Mouse (Mus musculus) megakaryocyte, embryonic 14.5 days (primary cell): Measurements from ENCODE around the gene Zap70. TPM values are rescaled to one million over a fixed set of nuclear protein-coding genes. Genes with fewer than 3 reads are reported as not detected.

Experiments
- H3K27me3 ChIP-seq: replicated peaks from 2 replicates; pipeline ENCODE3; 2012; ENCODE audit warnings: inconsistent platforms
- H3K36me3 ChIP-seq: replicated peaks from 2 replicates; pipeline ENCODE3; 2012; ENCODE audit warnings: low read length, inconsistent platforms, mixed read lengths
- H3K4me1 ChIP-seq: 2 replicates; pipeline ENCODE4 v1.6.1; 2012; ENCODE audit warnings: inconsistent platforms
- H3K4me3 ChIP-seq: replicated peaks from 2 replicates; pipeline ENCODE3; 2012; ENCODE audit warnings: moderate library complexity, mild to moderate bottlenecking, inconsistent platforms
- H3K9me3 ChIP-seq: 2 replicates; pipeline ENCODE4 v1.6.1; 2012; ENCODE audit warnings: inconsistent platforms
- FLI1 ChIP-seq: IDR thresholded peaks from 2 replicates; pipeline ENCODE4 v1.6.1; 2012; ENCODE audit warnings: low read length, inconsistent platforms, mixed read lengths
- GATA1 ChIP-seq: IDR thresholded peaks from 3 replicates; pipeline ENCODE4 v1.6.1; 2012; ENCODE audit warnings: mixed read lengths, low read length, inconsistent platforms, borderline replicate concordance
- polyA plus RNA-seq: library from polyadenylated mRNA; stranded (reverse); fragments of >175 nt; gene quantifications from 2 replicates; pipeline ENCODE4 v1.2.3, GENCODE M21; 2012; ENCODE audit warnings: low replicate concordance; ENCODE audit not compliant: insufficient read depth

Gene Zap70
- polyA plus RNA-seq, 1 experiment, result not detected

GRCm38 (mm10) chr1:36746452-36746851 is 15.1 kb upstream of the Zap70 start:
- H3K27me3 ChIP-seq, result peaks cover 52% of the 10 kb centered on the region
- H3K36me3 ChIP-seq, result no peaks in the 10 kb centered on the region
- no peak overlapping the region for H3K4me3 ChIP-seq
- H3K4me1 ChIP-seq, result peaks cover 7% of the 10 kb centered on the region
- TF ChIP-seq FLI1, result no peak
- TF ChIP-seq GATA1, result no peak
- H3K9me3 ChIP-seq, result peaks cover 9% of the 10 kb centered on the region; the same call in 1 of the 2 replicates

GRCm38 (mm10) chr1:36753932-36754675 is 7.5 kb upstream of the Zap70 start:
- Histone ChIP-seq H3K4me3 (no peak overlapping the region), H3K27me3 (peaks cover 58% of the 10 kb centered on the region), H3K36me3 (no peaks in the 10 kb centered on the region), H3K9me3 (peaks cover under 1% of the 10 kb centered on the region; the same call in 1 of the 2 replicates), H3K4me1 (peaks cover 14% of the 10 kb centered on the region)
- no peak for TF ChIP-seq GATA1
- TF ChIP-seq FLI1, result no peak

- Histone ChIP-seq H3K36me3 (no peaks in the 10 kb centered on the region), H3K9me3 (no peaks in the 10 kb centered on the region), H3K4me1 (peaks cover 22% of the 10 kb centered on the region), H3K27me3 (peaks cover 75% of the 10 kb centered on the region), H3K4me3 (no peak overlapping the region)
- TF ChIP-seq GATA1 (no peak), FLI1 (no peak)
These were observed 3.0 kb upstream of the Zap70 start for GRCm38 (mm10) chr1:36758553-36758952.

GRCm38 (mm10) chr1:36759076-36759475 is 2.5 kb upstream of the Zap70 start:
- peaks cover 17% of the 10 kb centered on the region for H3K4me1 ChIP-seq
- H3K4me3 ChIP-seq, result no peak overlapping the region
- H3K9me3 ChIP-seq, result no peaks in the 10 kb centered on the region
- TF ChIP-seq GATA1, result no peak
- TF ChIP-seq FLI1, result no peak
- H3K27me3 ChIP-seq, result peaks cover 75% of the 10 kb centered on the region
- no peaks in the 10 kb centered on the region for H3K36me3 ChIP-seq

- no peaks in the 10 kb centered on the region for H3K36me3 ChIP-seq
- no peak for TF ChIP-seq GATA1
- no peak for TF ChIP-seq FLI1
- H3K27me3 ChIP-seq, result peaks cover 71% of the 10 kb centered on the region
- peaks cover 23% of the 10 kb centered on the region for H3K4me1 ChIP-seq
- H3K4me3 ChIP-seq, result no peak overlapping the region
- H3K9me3 ChIP-seq, result no peaks in the 10 kb centered on the region
These were observed 1.2 kb upstream of the Zap70 start for GRCm38 (mm10) chr1:36760401-36760800.

GRCm38 (mm10) chr1:36761061-36761460 is 537 bp upstream of the Zap70 start:
- peaks cover 70% of the 10 kb centered on the region for H3K27me3 ChIP-seq
- TF ChIP-seq FLI1 (no peak), GATA1 (no peak)
- H3K4me3 ChIP-seq, result no peak overlapping the region
- no peaks in the 10 kb centered on the region for H3K9me3 ChIP-seq
- H3K36me3 ChIP-seq, result no peaks in the 10 kb centered on the region
- H3K4me1 ChIP-seq, result peaks cover 30% of the 10 kb centered on the region

- TF ChIP-seq GATA1 (no peak), FLI1 (no peak)
These were observed 5.0 kb downstream of the Zap70 start for GRCm38 (mm10) chr1:36766431-36767205.

GRCm38 (mm10) chr1:36767321-36767720 is 5.7 kb downstream of the Zap70 start:
- TF ChIP-seq FLI1 (no peak), GATA1 (no peak)
- H3K4me1 ChIP-seq, result peaks cover 39% of the 10 kb centered on the region
- H3K9me3 ChIP-seq, result peaks cover 7% of the 10 kb centered on the region; the same call in 1 of the 2 replicates
- H3K27me3 ChIP-seq, result peaks cover 60% of the 10 kb centered on the region
- no peak overlapping the region for H3K4me3 ChIP-seq
- H3K36me3 ChIP-seq, result no peaks in the 10 kb centered on the region

More at GRCm38 (mm10) chr1:36766431-36767205, 5.0 kb downstream of the Zap70 start:
- peaks cover 39% of the 10 kb centered on the region for H3K4me1 ChIP-seq
- no peak overlapping the region for H3K4me3 ChIP-seq
- no peaks in the 10 kb centered on the region for H3K36me3 ChIP-seq
- H3K9me3 ChIP-seq, result peaks cover 7% of the 10 kb centered on the region; the same call in 1 of the 2 replicates
- peaks cover 61% of the 10 kb centered on the region for H3K27me3 ChIP-seq

GRCm38 (mm10) chr1:36768786-36769185 is 7.2 kb downstream of the Zap70 start:
- peaks cover 7% of the 10 kb centered on the region; the same call in 1 of the 2 replicates for H3K9me3 ChIP-seq
- no peaks in the 10 kb centered on the region for H3K36me3 ChIP-seq
- TF ChIP-seq FLI1 (no peak), GATA1 (no peak)
- peaks cover 47% of the 10 kb centered on the region for H3K27me3 ChIP-seq
- H3K4me1 ChIP-seq, result peaks cover 39% of the 10 kb centered on the region
- no peak overlapping the region for H3K4me3 ChIP-seq

- Histone ChIP-seq H3K36me3 (no peaks in the 10 kb centered on the region), H3K4me3 (no peak overlapping the region), H3K9me3 (peaks cover 7% of the 10 kb centered on the region; the same call in 1 of the 2 replicates), H3K27me3 (peaks cover 44% of the 10 kb centered on the region), H3K4me1 (peaks cover 30% of the 10 kb centered on the region)
- TF ChIP-seq FLI1, result no peak
- no peak for TF ChIP-seq GATA1
These were observed 8.4 kb downstream of the Zap70 start for GRCm38 (mm10) chr1:36769951-36770350.
